Mouse (Mus musculus) lung, postnatal 0 days (tissue): ENCODE data around the gene Lat2. TPM values are rescaled to one million over a fixed set of nuclear protein-coding genes. Genes with fewer than 3 reads are reported as not detected.

ENCODE experiments used
- ATAC-seq: fragments of 200-750 bp; cut with Nextera tagmentation; 2 replicates; pipeline ENCODE4 v1.8.0; 2017; ENCODE audit warnings: moderate library complexity
- DNase-seq: peaks from one replicate; pipeline ENCODE4 v3.0.0-alpha.2; 2016; ENCODE audit warnings: low spot score
- H3K27ac ChIP-seq: fragments of 300-500 bp; sonication (generic); 2 replicates; pipeline ENCODE4 v1.5.1; 2014; ENCODE audit warnings: antibody characterized with exemption, mild to moderate bottlenecking, low read length, mixed read lengths
- H3K27me3 ChIP-seq: fragments of 300-500 bp; sonication (generic); replicated peaks from 2 replicates; pipeline ENCODE4 v1.6.1; 2014; ENCODE audit warnings: low read length, mixed read lengths; ENCODE audit not compliant: insufficient read depth
- H3K36me3 ChIP-seq: fragments of 300-500 bp; sonication (generic); 2 replicates; pipeline ENCODE4 v1.6.1; 2014; ENCODE audit warnings: low read length, mixed read lengths; ENCODE audit not compliant: insufficient read depth
- H3K4me1 ChIP-seq: fragments of 300-500 bp; sonication (generic); 2 replicates; pipeline ENCODE4 v1.6.1; 2014; ENCODE audit warnings: antibody characterized with exemption, low read depth, low read length, mixed read lengths; ENCODE audit not compliant: insufficient read depth
- H3K4me2 ChIP-seq: fragments of 300-500 bp; sonication (generic); replicated peaks from 2 replicates; pipeline ENCODE4 v1.6.1; 2014; ENCODE audit warnings: low read depth, mild to moderate bottlenecking, low read length, moderate library complexity, mixed read lengths
- H3K4me3 ChIP-seq: fragments of 300-500 bp; sonication (generic); 2 replicates; pipeline ENCODE4 v1.5.1; 2014; ENCODE audit warnings: low read depth, low read length
- H3K9ac ChIP-seq: fragments of 300-500 bp; sonication (generic); replicated peaks from 2 replicates; pipeline ENCODE4 v1.6.1; 2014; ENCODE audit warnings: low read depth, mild to moderate bottlenecking
- H3K9me3 ChIP-seq: fragments of 300-500 bp; sonication (generic); 2 replicates; pipeline ENCODE4 v1.6.1; 2016; ENCODE audit warnings: low read length, mixed read lengths
- CTCF ChIP-seq: IDR thresholded peaks from 2 replicates; pipeline ENCODE4 v1.5.1; 2016; ENCODE audit warnings: antibody characterized with exemption, mild to moderate bottlenecking
- EP300 ChIP-seq: IDR thresholded peaks from 2 replicates; pipeline ENCODE4 v1.6.1; 2016; ENCODE audit warnings: antibody characterized with exemption, mild to moderate bottlenecking, control low read depth
- WGBS: fragments of 180-500 bp; shearing (Covaris S2); extraction: QIAGEN DNeasy Blood & Tissue Kit; methylation state at CpG from one replicate; pipeline ENCODE4 v1.1.7; 2014; 5-methylcytosine and 5-hydroxymethylcytosine counted together
- polyA plus RNA-seq: library from polyadenylated mRNA; unstranded; fragments of >200 nt; fragmentation: Nextera tagmentation; extraction: Ambion mirVana; gene quantifications from 2 replicates; pipeline ENCODE4 v1.2.1, GENCODE M21; 2015

Lat2 gene
- polyA plus RNA-seq, 1 experiment from 2014 or later, result 3.0 TPM

DNA sequence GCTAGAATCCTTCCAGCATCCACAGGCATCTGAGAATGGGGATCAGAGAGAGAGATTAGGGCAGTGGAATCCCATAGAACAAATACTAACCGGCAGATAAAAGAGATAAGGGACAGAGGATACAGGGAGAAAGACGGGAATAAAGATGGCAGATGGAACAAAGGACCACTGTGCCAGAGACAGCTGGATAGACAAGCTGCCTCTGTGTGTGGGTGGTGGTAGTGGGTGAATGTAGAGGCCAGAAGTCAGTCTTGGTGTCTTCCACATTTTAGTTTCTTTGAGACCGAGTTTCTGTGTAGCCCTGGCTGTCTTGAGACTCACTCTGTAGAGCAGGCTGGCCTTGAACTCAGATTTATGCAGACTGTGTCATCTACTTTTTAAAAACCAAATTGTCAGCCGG lies 955 bp upstream of the Lat2 start:
- H3K9me3 ChIP-seq, result no peaks in the 10 kb centered on the region
- ATAC-seq, result no peak
- H3K27ac ChIP-seq, result no peak overlapping the region
- H3K4me1 ChIP-seq, result no peaks in the 10 kb centered on the region; the same call in 1 of the 2 replicates
- H3K9ac ChIP-seq, result no peak overlapping the region
- no peaks in the 10 kb centered on the region for H3K27me3 ChIP-seq
- H3K4me2 ChIP-seq, result no peak overlapping the region
- peaks cover 32% of the 10 kb centered on the region for H3K36me3 ChIP-seq
- DNase-seq, result no peak
- no peak overlapping the region for H3K4me3 ChIP-seq
- 57% methylated on average over 4 of the region's 4 CpGs for WGBS
- TF ChIP-seq EP300 (no peak), CTCF (no peak)

DNA sequence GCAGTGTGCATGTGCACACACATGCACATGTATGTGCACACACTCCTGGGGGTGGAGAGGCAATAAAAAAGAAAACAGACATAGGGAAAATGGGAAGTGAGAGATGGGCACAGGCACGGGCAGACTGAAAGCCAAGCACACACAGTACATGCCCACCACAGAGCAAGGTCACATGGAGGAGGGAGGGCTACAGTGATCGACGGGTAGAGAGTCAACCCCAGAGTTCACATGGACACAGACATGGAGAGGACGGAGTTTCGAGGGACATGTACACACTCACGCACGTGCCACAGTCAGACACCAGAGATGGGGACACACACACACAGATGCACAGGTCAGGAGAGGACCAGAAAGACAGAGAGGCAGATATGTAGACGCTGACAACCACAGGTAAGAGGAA lies 555 bp upstream of the Lat2 start:
- Histone ChIP-seq H3K4me2 (no peak overlapping the region), H3K27me3 (no peaks in the 10 kb centered on the region), H3K4me3 (no peak overlapping the region), H3K4me1 (no peaks in the 10 kb centered on the region; the same call in 1 of the 2 replicates), H3K36me3 (peaks cover 28% of the 10 kb centered on the region), H3K27ac (no peak overlapping the region), H3K9me3 (no peaks in the 10 kb centered on the region), H3K9ac (no peak overlapping the region)
- ATAC-seq (no peak), DNase-seq (no peak)
- 73% methylated on average over 8 of the region's 8 CpGs for WGBS
- no peak for TF ChIP-seq CTCF
- no peak for TF ChIP-seq EP300

- DNase-seq, result no peak
Observed at GRCm38 (mm10) chr5:134614296-134614695, 529 bp downstream of the Lat2 start.

GRCm38 (mm10) chr5:134613727-134614126 lies 1.1 kb downstream of the Lat2 start:
- H3K4me1 ChIP-seq, result no peaks in the 10 kb centered on the region; the same call in 1 of the 2 replicates
- TF ChIP-seq CTCF, result no peak
- no peak for TF ChIP-seq EP300
- 77% methylated on average over 9 of the region's 9 CpGs for WGBS

More at GRCm38 (mm10) chr5:134614296-134614695, 529 bp downstream of the Lat2 start:
- no peaks in the 10 kb centered on the region; the same call in 1 of the 2 replicates for H3K4me1 ChIP-seq
- no peak overlapping the region for H3K4me2 ChIP-seq
- H3K36me3 ChIP-seq, result peaks cover 18% of the 10 kb centered on the region
- no peak overlapping the region for H3K4me3 ChIP-seq
- no peak overlapping the region for H3K27ac ChIP-seq
- no peaks in the 10 kb centered on the region for H3K27me3 ChIP-seq
- no peak for ATAC-seq
- no peaks in the 10 kb centered on the region for H3K9me3 ChIP-seq
- TF ChIP-seq EP300 (no peak), CTCF (no peak)
- WGBS, result 83% methylated on average over 8 of the region's 8 CpGs
- H3K9ac ChIP-seq, result no peak overlapping the region

DNA sequence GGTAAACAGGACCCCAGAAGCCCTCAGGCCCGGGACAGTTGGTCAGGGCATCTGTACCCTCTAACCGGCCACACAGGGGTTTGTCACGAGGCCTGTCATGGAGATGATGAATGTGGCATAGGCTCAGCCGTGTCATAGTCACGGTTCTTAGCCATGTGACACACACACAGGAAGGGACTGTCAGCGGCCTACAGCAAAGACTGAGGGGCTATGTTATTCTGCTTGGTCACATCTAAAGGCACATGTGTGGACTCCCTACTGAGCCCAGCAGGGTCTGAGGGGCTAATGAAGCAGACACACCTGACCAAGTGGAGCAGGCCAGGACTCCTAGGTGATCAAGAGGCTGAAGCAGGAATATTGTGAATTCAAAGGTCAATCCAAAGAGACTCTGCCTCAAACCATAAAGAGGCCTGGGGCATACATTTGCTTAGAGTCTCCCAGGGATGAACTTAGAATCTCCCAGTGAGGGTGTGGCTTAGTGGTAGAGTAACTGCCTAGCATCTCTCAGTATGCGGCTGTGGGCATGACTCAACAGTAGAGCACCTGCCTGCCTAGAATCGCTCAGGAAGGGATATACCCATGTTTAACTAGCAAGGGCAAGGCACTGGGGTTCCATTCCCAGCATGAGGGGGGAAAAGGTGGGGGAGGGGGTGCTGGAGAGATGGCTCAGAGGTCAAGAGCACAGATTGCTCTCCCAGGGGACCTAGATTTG lies 2.9 kb downstream of the Lat2 start:
- no peak overlapping the region for H3K9ac ChIP-seq
- no peaks in the 10 kb centered on the region for H3K27me3 ChIP-seq
- no peak overlapping the region for H3K4me2 ChIP-seq
- no peaks in the 10 kb centered on the region for H3K36me3 ChIP-seq
- no peak for TF ChIP-seq EP300
- no peak for TF ChIP-seq CTCF
- H3K27ac ChIP-seq, result no peak overlapping the region
- H3K4me1 ChIP-seq, result no peaks in the 10 kb centered on the region; the same call in 1 of the 2 replicates
- no peaks in the 10 kb centered on the region for H3K9me3 ChIP-seq
- DNase-seq, result no peak
- 40% methylated on average over 8 of the region's 8 CpGs for WGBS
- peak; percentile 7; the same call in 1 of the 2 replicates for ATAC-seq
- H3K4me3 ChIP-seq, result no peak overlapping the region

More at GRCm38 (mm10) chr5:134613727-134614126, 1.1 kb downstream of the Lat2 start:
- Histone ChIP-seq H3K9me3 (no peaks in the 10 kb centered on the region), H3K9ac (no peak overlapping the region), H3K27me3 (no peaks in the 10 kb centered on the region), H3K27ac (no peak overlapping the region), H3K4me2 (no peak overlapping the region), H3K4me3 (no peak overlapping the region), H3K36me3 (peaks cover 12% of the 10 kb centered on the region)
- no peak for DNase-seq
- ATAC-seq, result no peak

DNA sequence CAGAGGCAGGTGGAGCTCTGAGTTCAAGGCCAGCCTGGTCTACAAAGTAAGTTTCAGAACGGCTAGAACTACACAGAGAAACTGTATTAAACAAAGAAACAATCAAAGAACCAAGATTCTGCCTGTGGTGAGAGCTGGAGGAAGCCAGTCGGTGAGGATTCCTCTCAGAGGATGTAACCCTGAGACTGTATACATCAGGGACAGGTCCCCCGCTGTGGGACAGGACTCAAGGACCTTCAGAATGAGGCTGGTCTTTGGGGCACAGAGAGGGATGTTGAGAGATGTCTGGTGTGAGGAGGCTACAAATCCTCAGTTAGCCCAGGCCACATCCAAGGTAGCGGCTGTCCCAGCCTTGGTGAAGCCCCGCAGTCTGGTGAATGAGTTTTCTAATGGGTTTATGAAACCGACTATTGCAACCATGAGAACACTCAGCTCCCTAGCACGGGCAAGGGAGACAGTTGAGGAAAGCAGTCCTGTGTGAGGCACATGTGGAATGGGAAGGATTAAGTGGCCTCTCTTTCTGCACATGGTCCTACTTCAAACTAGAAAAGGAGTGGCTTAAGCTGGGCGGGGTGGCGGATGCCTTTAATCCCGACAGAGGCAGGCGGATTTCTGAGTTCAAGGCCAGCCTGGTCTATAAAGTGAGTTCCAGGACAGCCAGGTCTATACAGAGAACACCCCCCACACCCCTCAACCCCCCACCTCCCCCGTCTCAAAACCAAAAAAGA lies 4.7 kb downstream of the Lat2 start:
- no peak for TF ChIP-seq EP300
- no peak for TF ChIP-seq CTCF
- WGBS, result 83% methylated on average over 12 of the region's 12 CpGs
- no peak for ATAC-seq
- H3K9ac ChIP-seq, result no peak overlapping the region
- no peaks in the 10 kb centered on the region for H3K36me3 ChIP-seq
- H3K4me2 ChIP-seq, result no peak overlapping the region
- H3K27ac ChIP-seq, result no peak overlapping the region
- no peaks in the 10 kb centered on the region for H3K27me3 ChIP-seq
- H3K4me3 ChIP-seq, result no peak overlapping the region
- no peaks in the 10 kb centered on the region for H3K4me1 ChIP-seq
- no peak for DNase-seq
- H3K9me3 ChIP-seq, result no peaks in the 10 kb centered on the region
